Mouse (Mus musculus) 3134 (cell line): Measurements from ENCODE around the gene Phlda2.

ENCODE experiments used
- DNase-seq: peaks from one replicate; pipeline ENCODE4 v3.0.0-alpha.2; 2011; ENCODE audit warnings: low spot score; ENCODE audit not compliant: insufficient read length; ENCODE audit errors: extremely low read depth

Phlda2 gene

GRCm38 (mm10) chr7:143505411-143505810, 2.5 kb upstream of the Phlda2 start:
- no peak for DNase-seq

DNA sequence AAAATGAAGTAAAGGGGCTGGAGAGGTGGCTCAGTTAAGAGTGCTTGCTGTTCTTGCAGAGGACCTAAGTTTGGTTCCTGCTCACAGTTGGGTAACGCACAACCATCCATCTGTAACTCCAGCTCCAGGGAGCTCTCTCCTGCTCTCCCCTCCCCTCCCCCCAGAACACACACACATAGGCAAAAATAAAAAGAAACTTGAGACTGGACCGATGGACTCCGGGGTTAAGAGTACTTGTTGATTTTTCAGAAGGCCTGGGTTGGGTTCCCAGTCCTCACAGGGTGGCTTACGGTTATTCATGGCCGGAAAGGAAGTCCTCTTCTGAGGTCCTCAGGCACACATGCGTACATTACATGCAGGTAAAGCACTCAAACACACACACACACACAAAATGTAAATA, 976 bp upstream of the Phlda2 start:
- DNase-seq: no peak

- DNase-seq: no peak
Observed at GRCm38 (mm10) chr7:143501643-143502417, 1.1 kb downstream of the Phlda2 start.

DNA sequence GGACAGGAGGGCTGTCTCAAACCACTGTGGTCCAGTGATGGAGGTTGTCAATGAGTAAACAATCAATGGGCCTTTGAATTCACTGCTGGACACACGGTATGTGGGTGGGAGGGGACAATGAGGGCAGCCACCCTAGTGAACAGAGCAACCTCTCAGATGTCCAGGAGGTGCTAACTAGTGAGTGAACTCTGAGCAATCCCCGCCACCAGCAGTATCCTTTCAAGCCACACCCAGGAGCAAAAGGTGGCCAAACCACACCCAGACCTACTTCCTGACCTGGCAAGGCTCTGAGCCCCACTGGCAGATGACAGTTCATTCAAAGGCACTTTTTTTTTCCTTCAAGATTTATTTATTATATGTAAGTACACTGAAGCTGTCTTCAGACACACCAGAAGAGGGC, 2.0 kb downstream of the Phlda2 start:
- no peak for DNase-seq

DNA sequence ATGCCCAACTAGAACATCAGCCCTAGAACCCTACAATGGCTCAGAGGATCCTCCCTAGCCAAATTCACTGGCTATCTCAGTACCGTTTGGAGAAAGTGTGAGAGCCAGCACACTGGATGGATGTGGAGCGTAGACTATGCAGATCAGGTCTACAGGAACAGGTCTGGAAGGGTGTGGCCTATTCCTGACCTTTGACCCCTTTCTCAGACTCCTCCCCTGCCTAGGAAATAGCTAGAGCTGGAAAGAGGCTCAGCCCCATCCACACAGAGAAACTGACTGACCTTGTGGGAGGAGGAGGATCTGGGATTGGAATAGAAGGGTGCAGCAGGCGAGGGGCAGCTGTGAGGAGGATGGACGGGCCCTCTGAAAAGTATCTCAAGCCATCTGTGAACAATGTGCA, 4.4 kb downstream of the Phlda2 start:
- no peak for DNase-seq

GRCm38 (mm10) chr7:143495104-143495961, 7.6 kb downstream of the Phlda2 start:
- no peak for DNase-seq

GRCm38 (mm10) chr7:143493616-143494126, 9.3 kb downstream of the Phlda2 start:
- no peak for DNase-seq

GRCm38 (mm10) chr7:143489735-143490134, 13.2 kb downstream of the Phlda2 start:
- no peak for DNase-seq

GRCm38 (mm10) chr7:143482541-143482940, 20.4 kb downstream of the Phlda2 start:
- DNase-seq: no peak

DNA sequence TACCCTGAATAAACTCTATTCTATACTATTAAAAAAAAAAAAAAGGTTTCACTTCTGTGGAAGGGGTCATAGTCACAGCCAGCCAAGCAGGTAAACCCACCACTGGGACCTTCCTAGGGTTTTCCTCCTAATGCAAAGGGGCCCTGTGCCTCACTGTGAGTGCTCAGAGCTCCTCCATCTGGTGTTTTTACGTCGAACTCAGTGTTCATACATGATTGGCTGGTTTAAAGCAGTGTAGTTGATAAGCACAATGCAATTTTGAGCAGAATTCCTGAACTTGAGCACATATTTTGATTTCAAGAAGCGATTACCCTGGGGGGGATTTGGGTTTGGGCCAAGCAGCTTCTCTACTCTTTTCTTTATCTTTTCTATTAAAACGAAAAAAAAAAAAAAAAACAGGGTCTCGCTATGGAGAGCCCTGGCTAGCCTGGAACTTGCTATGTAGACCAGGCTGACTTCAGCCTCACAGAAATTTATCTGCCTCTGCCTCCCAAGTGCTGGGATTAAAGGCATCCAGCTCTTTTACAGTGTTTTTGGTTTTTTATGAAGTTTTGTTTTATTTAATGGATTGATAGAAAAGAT, 21.1 kb downstream of the Phlda2 start:
- no peak for DNase-seq

DNA sequence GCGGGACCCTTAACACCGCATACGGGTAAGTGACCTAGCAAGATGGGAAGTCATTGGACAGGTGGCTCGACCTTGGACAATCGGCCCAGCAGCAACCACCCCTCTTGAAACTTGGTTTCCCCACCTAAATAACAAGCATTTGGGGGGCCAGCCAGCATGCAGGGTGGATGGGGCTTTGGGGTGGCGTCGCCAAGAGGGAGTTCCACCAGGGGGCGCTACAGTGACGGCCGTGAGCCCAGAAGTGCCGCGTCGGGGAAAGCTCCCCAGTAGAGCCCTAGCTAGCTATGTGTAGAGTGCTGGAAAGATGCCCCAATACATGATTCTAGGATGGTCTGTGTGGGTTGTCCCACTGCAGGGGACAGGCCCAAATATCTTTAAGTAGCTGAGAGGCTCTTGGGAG, 22.5 kb downstream of the Phlda2 start:
- no peak for DNase-seq

DNA sequence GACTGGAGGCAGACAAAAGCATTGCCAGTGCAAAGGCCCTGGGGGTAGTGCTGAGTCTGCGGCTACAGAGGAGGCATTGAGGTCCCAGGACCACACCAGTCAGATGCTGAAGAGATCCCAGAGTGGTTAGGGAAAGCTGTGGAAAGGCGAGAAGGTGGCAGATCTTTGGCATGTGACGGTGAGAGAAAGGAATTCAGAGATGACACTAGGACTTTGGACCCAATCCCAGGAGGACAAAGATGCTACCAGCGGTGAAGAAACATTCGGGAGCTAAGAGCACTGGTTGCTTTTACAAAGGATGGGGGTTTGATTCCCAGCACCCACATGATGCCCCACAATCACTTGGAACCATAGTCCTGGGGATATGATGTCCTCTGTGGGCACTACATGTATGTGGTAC, 25.1 kb downstream of the Phlda2 start:
- DNase-seq: no peak

DNA sequence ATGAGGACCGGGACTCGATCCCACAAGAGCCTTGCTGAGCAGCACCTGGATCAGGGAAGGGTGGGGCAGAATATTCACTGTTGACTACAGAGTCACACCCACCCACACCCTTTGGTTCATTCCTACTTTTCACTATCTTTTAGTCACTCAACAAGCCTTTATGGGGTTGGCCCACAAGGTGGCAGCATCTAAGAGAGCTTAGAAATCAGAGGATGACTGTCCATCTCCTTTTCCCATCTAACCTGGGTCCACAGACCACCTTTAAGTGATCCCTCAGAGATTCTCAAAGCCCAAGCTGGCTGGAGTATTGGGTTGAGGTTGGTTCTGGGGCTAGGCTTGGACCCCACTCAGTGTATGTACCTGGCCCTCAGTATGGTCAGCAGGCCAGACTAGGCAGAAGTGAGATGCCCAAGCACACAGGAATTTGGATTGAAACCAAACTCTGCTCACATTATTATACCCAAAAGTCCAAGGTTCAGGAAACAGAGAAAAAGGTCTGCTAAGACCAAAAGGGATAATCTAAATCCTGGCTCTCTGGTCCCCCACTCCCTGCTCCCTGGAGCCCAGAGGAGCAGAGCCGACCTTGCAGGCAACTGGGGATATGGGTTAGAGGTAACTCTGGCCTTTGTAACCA, 26.1 kb downstream of the Phlda2 start:
- no peak for DNase-seq

DNA sequence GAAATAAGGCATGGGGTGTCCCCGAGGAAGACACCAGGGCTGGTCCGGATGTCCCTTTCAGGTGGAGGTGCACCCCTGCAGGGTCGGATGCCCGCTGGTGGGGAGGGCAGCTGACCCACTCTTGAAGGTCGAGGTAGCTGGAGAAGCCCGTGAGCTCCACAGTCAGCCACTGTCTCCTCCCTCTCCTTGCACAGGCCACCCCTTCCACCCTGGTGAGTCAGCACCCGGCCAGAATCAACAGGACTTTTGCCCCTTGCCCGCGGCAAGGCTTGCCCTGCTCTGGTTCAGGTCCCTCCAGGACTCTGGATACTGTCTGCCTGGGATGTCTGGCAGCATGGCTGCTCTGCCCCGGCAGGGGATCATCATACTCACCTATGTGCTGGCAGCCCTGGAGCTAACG, 27.1 kb downstream of the Phlda2 start:
- peak; percentile 28 for DNase-seq

DNA sequence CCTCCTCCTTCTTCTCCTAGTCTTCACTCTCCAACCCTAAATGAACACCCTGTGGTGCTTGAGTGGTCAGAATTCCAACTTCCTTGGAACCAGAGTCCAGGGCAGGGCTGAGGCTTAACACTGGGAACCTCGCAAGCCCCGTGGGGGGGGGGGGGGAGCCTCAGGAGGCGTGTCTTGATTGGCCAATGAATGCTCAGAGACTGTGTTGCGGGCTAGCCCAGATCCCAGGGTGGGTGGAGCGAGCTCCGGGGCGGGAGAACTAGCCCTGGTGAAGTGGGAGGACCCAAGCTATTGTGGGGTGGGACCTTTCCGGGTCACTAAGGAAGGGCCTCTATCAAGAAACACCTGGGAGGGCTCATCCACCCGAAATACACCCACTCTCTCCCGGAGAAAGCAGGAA, 28.1 kb downstream of the Phlda2 start:
- DNase-seq: no peak

DNA sequence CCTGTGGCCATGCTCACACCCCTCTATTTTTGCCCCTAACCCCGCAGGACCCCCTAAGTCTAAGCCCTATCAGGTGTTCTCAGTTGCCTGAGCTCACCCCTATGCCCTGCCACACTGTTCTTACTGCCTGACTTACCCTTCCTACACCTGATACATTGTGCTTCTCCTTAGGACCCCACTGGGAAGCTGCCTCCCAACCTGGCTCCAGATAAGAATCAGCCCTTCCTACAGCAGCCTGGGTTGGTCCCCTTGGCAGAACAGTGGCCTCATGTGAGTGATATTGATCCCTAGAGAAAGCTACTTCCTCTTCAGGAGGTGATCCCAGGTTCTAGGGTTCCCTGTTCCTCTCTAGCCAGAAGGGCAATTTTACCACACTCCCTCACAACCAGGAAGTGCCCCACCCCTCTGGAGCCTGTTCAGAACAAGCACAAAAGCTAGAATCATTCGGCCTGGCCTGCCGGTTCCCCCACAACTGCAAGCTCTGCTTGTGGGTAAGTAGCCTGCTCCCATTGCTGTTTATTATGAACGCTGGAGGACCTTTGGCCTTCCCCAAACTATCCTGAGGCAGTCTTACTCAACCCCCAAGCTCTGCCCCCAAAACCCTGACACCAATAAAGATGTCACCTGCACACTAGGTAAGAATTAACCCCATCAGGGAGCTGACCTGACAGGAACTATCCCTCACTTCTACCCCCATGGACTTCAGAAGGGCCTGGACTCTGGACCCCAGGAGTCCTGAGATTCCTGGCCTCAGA, 29.4 kb downstream of the Phlda2 start, which contains the start of gene Slc22a18:
Gene Slc22a18, plus strand, starts transcription at position 390 of the 755 bp plus-strand sequence.
- no peak for DNase-seq

- no peak for DNase-seq
Observed at GRCm38 (mm10) chr7:143469946-143470345, 33.0 kb downstream of the Phlda2 start.

- DNase-seq: no peak
Observed at GRCm38 (mm10) chr7:143467714-143468113, 35.2 kb downstream of the Phlda2 start.

GRCm38 (mm10) chr7:143466099-143466677, 36.8 kb downstream of the Phlda2 start:
- DNase-seq: peak; percentile 46
